Mouse (Mus musculus) kidney, adult 2 months (tissue): ENCODE data around the gene Ccdc17.

ENCODE experiments used
- CTCF ChIP-seq: fragments of 200-500 bp; conservative IDR thresholded peaks from 2 replicates; pipeline ENCODE4 v1.5.1; 2011; ENCODE audit warnings: low read depth, mild to moderate bottlenecking, control low read depth, low read length, moderate library complexity, mixed read lengths; ENCODE audit not compliant: insufficient read depth, insufficient read length
- POLR2A ChIP-seq: fragments of 200-500 bp; IDR thresholded peaks from one replicate; pipeline ENCODE4 v1.6.1; 2011; ENCODE audit warnings: low read depth, low read length, control low read depth

GRCm38 (mm10) chr4:116612621-116613020 lies 16.2 kb downstream of the Ccdc17 start:
- TF ChIP-seq POLR2A (no peak), CTCF (no peak)
